Mouse (Mus musculus): ENCODE results near the gene Srgap1.

GRCm38 (mm10) chr10:121915530-121915929 is 131.6 kb downstream of the Srgap1 start:
- no peak for TF ChIP-seq CTCF (IDR thresholded peaks at IDR 0.05; ENCODE audit: borderline replicate concordance, insufficient read depth, low read length)
- no peak for TF ChIP-seq POLR2A (IDR thresholded peaks at IDR 0.05; ENCODE audit: low read depth, low read length)
